Mouse (Mus musculus) CD8-positive naive resting alpha-beta T cell, adult 2 months (primary cell): ENCODE measurements around the gene Polr1e.
"Not testable (repeated sequence)": the region's sequence is repeated elsewhere in the genome, so short reads cannot be mapped to it uniquely, and the experiment has no call there.

Source experiments
- DNase-seq, 2 experiments: peaks; one replicate each; pipeline ENCODE4 v3.0.0; 2022; ENCODE audit warnings: low read depth in 2 of 2, low spot score in 2 of 2

The Polr1e gene

DNA sequence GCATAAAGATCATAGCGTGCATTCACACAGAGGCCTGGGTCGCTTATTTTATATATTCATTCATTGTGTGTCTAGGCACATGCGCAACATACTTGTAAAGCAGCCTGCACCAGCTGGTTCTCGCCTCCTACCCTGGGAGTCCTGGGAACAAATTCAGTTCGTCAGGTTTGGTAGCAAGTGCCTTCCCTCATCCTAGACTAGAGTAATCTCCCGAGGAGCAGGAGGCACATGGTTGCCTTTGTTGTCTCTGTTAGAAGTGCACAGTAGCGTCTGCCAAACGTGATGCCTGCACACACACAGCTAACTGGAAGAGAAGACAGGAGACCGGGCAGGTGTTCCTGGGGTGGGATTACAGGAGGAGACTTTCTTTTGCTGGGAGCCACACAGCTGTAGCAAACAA lies 29.6 kb downstream of the Polr1e start:
- no peak for DNase-seq

DNA sequence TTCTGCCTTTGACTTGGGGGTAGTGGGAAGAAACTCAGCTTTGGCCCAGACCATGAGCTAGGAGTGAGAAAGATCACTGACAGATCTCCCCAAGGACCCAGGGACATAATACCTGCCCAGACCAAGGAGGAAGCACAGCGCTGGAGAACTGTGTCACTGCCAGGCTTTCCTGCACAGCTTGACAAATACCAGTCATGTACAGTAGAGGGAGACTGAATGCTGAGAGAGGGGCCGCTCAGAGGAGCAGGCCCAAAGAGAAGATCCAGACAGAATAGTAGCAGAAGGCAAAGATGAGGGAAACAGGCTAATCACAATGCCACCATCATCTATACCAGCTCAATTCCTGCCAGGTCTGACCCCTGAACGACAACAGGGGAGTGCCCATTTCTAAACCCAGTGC lies 36.5 kb downstream of the Polr1e start:
- no peak for DNase-seq

DNA sequence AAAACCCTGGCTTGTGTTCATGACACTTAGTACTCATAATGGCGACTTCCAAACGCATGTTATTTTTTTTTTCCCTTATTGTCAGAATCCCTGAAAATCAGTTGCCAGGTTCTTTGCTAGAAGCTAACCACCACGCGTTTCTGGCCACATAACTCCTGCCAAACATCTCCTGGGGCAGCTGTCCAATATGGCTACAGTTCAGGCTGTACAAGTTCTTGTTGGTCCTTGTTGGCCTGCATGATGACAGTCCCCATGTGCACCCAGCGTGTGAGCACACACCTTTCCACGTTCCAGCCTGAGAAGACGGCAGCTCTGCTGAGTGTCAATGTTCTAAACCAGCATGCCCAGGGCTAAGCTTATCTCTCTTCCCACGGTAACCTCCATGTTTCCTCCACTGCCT lies 37.1 kb downstream of the Polr1e start:
- no peak for DNase-seq

DNA sequence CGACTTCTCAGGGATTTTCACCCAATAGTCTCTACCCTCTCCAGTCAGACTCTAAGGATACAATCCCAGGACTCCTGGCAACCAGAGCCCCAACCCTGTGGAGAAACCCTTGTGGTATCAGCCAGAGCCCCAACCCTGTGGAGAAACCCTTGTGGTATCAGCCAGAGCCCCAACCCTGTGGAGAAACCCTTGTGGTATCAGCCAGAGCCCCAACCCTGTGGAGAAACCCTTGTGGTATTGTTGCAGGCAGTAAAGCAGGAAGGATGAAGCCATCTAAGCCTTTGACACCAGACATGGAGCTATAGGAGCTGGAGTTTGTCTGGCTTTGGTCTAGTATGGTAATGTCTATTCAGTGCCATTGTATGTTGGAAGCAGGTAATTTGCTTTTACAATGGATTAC lies 45.5 kb downstream of the Polr1e start:
- DNase-seq = not testable (repeated sequence)

DNA sequence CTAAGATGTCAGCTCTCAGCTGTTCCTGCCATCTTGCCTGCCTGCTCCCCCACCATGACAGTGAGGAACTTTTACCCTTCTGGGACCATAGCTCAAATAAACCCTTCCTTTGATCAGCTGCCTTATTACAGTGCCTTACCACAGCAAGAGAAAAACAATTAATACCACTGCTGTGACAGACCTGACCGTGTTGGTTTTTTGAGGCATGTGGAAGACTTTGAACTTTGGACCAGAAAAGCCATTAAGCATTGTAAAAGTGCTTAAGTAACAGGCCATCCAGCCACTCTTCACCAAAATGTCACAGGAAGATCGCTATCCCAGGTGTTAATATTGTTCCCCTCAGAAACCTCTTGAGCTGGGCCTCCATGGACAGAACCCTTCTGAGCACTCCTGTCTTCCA lies 46.2 kb downstream of the Polr1e start:
- no peak for DNase-seq

DNA sequence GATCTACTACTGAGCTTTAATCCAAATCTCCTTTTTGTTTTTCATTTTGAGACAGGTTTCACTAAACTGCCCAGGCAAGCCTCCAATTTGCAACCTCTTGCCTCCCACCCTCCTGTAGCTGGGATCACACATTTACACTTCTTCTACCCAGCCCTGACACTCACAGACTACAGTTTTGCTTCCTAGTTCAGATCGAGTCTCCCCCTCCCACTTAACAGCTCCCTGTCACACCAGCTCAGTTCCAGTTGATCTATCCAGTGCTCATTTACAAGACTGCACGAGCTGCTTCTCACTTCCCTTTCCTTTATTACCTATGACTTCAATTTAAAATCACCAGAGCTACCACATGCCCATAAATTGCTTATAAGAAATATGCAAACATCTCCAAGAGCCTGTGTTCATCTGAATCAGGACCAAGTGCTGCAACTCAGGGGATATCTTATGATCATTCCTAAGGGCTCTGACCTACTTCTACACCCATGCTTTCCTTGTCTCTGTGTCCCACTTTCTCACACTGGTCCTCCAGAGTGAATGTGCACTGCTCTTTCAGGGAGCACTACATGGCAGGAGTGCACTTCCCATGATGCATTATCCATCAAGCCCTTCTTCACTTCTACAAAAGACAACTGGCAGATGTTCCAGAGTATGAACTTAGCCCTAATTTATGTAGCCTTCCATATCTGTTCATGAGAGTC lies 47.8 kb downstream of the Polr1e start:
- no peak for DNase-seq

DNA sequence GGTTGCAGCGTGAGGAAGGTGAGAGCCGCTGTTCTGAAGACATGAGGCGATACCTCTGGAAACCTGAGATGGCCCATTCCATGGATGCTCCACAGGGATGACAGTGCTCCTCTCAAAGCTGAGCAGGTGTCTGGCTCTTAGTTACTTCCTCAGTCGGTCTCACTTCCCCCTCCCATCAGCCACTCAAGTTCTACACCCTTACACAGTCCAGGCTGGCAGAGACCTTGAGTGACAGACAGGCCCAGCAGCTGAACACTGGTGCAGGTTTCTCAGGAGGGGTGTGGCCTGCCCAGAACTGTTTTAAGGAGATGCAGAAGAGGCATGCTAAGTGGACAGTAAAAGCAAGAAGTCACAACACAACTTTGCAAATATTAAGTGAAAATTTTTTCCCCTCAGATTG lies 49.4 kb downstream of the Polr1e start:
- DNase-seq = no peak

DNA sequence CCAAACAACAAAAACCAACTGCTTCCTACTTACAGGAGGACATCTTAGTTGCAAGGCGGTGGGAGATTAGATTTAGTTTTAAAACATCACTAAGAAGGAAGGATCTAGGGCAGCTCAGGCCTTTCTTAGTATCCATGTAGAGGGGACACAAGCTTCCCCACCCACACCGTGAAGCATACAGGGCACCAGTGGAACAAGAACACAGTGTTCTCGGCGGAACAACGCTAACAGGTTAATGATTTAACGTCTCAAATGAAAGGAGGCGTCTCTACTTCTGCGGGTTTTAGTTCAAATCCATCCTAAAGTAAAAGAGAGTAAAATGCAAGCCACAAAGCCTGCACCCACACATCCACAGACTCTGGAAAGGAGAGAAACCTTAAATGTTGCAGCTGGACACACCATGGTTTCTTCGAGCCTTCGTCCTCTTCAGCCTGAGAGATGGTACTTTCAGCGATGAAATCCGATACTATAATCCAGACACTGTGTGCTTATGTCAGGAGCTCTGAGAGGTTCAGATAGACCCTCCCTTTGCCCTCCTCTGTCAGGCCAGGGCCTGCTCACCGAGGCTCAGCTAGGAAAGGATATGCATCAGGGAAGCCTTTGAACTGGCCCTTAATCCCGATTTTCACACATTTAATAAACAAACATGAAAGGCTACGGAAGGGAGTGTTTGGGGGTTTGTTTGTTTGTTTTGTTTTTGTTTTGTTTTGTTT lies 54.0 kb downstream of the Polr1e start:
- no peak for DNase-seq

DNA sequence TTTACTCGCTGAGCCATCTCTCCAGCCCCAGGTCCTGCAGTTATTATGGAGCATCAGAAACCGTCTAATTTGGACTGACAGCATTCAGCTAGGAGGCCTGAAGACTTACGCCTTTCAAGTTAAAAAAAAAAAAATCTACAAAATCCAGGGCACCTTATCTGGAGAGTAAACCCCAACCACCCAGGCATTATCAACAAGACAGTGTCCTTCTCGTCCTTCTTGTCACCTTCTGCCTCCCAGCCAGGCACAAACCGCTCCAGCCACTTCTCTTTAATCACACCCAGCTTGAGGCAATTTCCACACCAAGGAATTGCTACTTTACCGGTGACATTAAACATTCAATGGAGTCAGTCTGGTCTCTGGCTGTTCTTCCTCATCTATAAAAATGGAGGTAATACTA lies 55.2 kb downstream of the Polr1e start:
- DNase-seq = no peak

DNA sequence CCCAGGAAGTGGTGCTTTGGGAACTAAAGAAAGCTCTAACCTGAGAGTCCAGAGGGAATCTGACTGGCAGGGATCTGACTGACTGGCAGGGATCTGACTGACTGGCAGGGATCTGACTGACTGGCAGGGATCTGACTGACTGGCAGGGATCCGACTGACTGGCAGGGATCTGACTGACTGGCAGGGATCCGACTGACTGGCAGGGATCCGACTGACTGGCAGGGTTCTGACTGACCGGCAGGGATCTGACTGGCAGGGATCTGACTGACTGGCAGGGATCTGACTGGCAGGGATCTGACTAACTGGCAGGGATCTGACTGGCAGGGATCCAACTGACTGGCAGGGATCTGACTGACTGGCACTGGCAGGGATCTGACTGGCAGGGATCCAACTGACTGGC lies 62.7 kb downstream of the Polr1e start:
- DNase-seq = not testable (repeated sequence)

DNA sequence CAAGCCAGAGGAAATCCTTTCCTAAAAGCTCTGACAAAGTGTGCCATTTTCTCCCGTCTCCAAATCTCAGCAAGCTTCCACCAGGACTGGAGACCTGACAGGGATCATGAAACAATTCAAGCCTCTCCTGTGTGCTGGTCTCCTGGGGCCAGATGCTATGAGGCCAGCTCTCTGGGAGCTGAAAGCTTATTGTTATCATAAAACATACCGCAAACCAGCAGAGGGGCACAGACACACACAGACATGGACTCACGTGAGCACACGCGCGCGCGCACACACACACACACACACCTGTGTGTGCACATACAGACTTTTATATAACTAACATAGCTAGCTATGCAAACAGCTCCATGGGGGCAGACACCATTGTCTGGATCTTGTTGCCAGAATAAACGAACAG lies 64.6 kb downstream of the Polr1e start:
- DNase-seq = no peak

DNA sequence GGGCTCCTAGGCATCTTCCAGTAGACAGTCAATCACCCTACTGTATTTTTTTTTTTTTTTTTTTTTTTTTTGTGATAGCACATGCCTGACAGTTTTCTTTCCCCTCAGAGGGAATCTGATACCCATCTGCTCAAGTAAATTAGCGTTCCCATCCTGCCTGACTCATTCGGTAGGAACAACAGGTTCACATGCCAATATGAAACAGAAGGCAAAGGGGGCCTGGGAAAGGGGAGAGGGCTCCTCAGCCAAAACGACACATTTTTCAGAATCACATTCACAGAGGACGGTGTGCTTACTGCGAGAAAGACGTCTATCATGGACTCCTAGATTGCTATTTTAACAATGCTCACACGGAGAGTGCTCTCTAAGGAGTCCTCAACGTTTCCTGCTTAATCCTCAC lies 65.1 kb downstream of the Polr1e start:
- no peak for DNase-seq

DNA sequence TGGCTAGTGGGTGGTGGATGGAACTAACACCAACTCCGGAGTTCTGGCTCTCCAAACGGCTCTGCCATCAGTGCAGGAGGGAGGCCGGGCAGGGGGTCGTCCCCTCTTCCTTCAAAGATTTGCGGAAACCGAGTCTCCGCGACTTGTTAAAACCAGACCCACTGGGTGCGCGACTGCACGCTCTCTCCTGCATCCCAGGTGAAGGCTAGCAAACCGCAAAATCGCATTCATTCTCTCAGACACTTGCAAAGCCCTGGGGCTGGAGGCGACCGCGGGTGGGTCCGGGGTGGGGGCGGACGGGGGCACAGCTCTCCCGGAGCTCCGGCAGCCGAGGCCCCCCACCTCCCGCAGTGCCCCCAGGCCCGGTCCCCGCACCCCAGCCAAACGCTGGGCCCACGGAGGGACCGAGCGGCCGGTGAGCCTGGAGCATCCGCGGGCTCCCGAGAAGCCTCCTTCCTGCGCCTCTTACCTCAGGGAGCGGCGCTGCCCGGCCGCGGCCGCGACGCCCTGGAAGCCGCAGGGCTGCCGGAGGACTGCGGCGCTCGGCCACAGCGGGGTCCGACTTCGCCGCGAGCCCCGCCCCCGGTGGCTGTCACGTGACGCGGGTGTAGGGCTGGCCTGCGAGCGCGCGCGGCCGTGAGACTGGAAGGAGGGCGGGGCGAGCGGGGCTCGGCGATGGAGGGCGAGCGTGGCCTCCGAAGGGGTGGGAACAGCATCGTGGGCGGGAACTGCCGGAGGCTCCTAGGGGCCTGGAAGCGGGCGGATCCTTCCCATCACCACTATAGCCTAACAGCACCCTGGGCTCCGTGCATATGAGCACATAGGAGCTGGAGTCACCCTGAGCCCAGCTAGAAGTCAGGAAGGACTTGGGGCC lies 65.9 kb downstream of the Polr1e start, which contains the start of gene Fbxo10:
Gene Fbxo10, minus strand, starts transcription at position 584 of the 874 bp plus-strand sequence.
- peak; percentile 56 to 64 for DNase-seq

DNA sequence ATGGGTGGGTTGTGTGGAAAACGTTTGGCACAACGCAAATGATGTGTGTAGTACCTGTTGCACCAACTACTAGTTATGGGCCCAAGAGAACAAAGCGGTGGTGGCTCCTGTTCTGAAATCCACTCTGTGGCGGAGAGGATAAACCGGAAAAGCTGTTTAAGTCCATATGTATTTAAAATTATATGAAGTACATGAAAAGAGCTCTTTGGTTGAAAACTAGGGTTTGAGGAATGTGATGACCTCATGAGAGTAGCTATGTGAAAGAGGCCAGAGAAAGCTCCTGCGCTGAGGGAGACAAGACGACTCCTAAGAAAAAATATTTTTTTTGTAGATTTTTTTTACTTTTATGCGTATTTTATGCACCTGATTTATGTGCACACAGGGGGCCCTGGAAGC lies 66.5 kb downstream of the Polr1e start:
- no peak for DNase-seq
